Mouse (Mus musculus): ENCODE results near the gene Crygb. TPM values are rescaled to one million over a fixed set of nuclear protein-coding genes. Genes with fewer than 3 reads are reported as not detected.

Crygb gene
- polyA plus RNA-seq (2012; fragmentation: generic; extraction: Trizol), result not detected

- no peak within 1 kb of the TSS for H3K4me2 ChIP-seq (ENCODE audit: low read depth)
- H3K79me2 ChIP-seq (ENCODE audit: control insufficient read depth, insufficient read depth), result no peaks in the 10 kb centered on the region
- no peaks in the 10 kb centered on the region for H3K36me3 ChIP-seq (ENCODE audit: control insufficient read depth, insufficient read depth)
- no peak for TF ChIP-seq E2F4 (IDR thresholded peaks at IDR 0.05; ENCODE audit: insufficient read depth)
- no peak for TF ChIP-seq POLR2A (IDR thresholded peaks at IDR 0.05; ENCODE audit: insufficient read length, low read depth)
- TF ChIP-seq MYOG (IDR thresholded peaks at IDR 0.05; ENCODE audit: control insufficient read depth in 1 of 3, insufficient read depth in 1 of 3, insufficient read length in 2 of 3, low read depth in 2 of 3), result no peak
- no peak for TF ChIP-seq TCF12 (IDR thresholded peaks at IDR 0.05; ENCODE audit: insufficient read depth, poor library complexity, severe bottlenecking)
- TF ChIP-seq USF1 (IDR thresholded peaks at IDR 0.05; ENCODE audit: low read depth), result no peak
- no peak for TF ChIP-seq MYOD1 (IDR thresholded peaks at IDR 0.05; ENCODE audit: control insufficient read depth in 1 of 3, insufficient read length in 2 of 3, low read depth in 2 of 3)
- no peak for TF ChIP-seq TCF3 (IDR thresholded peaks at IDR 0.05; ENCODE audit: insufficient read length, low read depth)
- no peak for TF ChIP-seq CEBPB (IDR thresholded peaks at IDR 0.05; ENCODE audit: insufficient read depth, poor library complexity, severe bottlenecking)
- no peak for TF ChIP-seq SRF (IDR thresholded peaks at IDR 0.05; ENCODE audit: control insufficient read depth, insufficient read length, low read depth)
- TF ChIP-seq MAX (IDR thresholded peaks at IDR 0.05; ENCODE audit: low read depth), result no peak
- TF ChIP-seq POLR2AphosphoS2 (IDR thresholded peaks at IDR 0.05; ENCODE audit: insufficient read length, low read depth), result no peak
- no peak for TF ChIP-seq REST (IDR thresholded peaks at IDR 0.05; ENCODE audit: insufficient read depth, insufficient read length)
- H3ac ChIP-seq (ENCODE audit: control insufficient read depth, insufficient read length), result no peak within 1 kb of the TSS
- no peaks in the 10 kb centered on the region for H3K27me3 ChIP-seq (ENCODE audit: control insufficient read depth, insufficient read depth, insufficient read length)
- no peak within 1 kb of the TSS for H3K4me3 ChIP-seq
Measured at GRCm38 (mm10) chr1:65082188-65082587, at the start of gene Crygb. TSS of gene Crygb (minus strand) at chr1:65082288.

GRCm38 (mm10) chr1:65131671-65132070 is 49.6 kb upstream of the Crygb start:
- Histone ChIP-seq H3K36me3 (ENCODE audit: control insufficient read depth, insufficient read depth) (no peaks in the 10 kb centered on the region), H3K4me3 (no peak overlapping the region), H3K27me3 (ENCODE audit: control insufficient read depth, insufficient read depth, insufficient read length) (no peaks in the 10 kb centered on the region), H3K79me2 (ENCODE audit: control insufficient read depth, insufficient read depth) (no peaks in the 10 kb centered on the region), H3K4me2 (ENCODE audit: low read depth) (no peak overlapping the region), H3ac (ENCODE audit: control insufficient read depth, insufficient read length) (no peak overlapping the region)
- TF ChIP-seq REST (IDR thresholded peaks at IDR 0.05; ENCODE audit: insufficient read depth, insufficient read length) (no peak), POLR2AphosphoS2 (IDR thresholded peaks at IDR 0.05; ENCODE audit: insufficient read length, low read depth) (no peak), TCF12 (IDR thresholded peaks at IDR 0.05; ENCODE audit: insufficient read depth, poor library complexity, severe bottlenecking) (no peak), SRF (IDR thresholded peaks at IDR 0.05; ENCODE audit: control insufficient read depth, insufficient read length, low read depth) (no peak), TCF3 (IDR thresholded peaks at IDR 0.05; ENCODE audit: insufficient read length, low read depth) (no peak), E2F4 (IDR thresholded peaks at IDR 0.05; ENCODE audit: insufficient read depth) (no peak), MYOD1 (IDR thresholded peaks at IDR 0.05; ENCODE audit: control insufficient read depth in 1 of 3, insufficient read length in 2 of 3, low read depth in 2 of 3) (no peak), USF1 (IDR thresholded peaks at IDR 0.05; ENCODE audit: low read depth) (no peak), MYOG (IDR thresholded peaks at IDR 0.05; ENCODE audit: control insufficient read depth in 1 of 3, insufficient read depth in 1 of 3, insufficient read length in 2 of 3, low read depth in 2 of 3) (no peak), POLR2A (IDR thresholded peaks at IDR 0.05; ENCODE audit: insufficient read length, low read depth) (no peak), CEBPB (IDR thresholded peaks at IDR 0.05; ENCODE audit: insufficient read depth, poor library complexity, severe bottlenecking) (no peak), MAX (IDR thresholded peaks at IDR 0.05; ENCODE audit: low read depth) (no peak)

GRCm38 (mm10) chr1:65130226-65130625 is 48.1 kb upstream of the Crygb start:
- H3K4me2 ChIP-seq (ENCODE audit: low read depth), result no peak overlapping the region
- no peak overlapping the region for H3ac ChIP-seq (ENCODE audit: control insufficient read depth, insufficient read length)
- no peaks in the 10 kb centered on the region for H3K36me3 ChIP-seq (ENCODE audit: control insufficient read depth, insufficient read depth)
- no peak overlapping the region for H3K4me3 ChIP-seq
- H3K27me3 ChIP-seq (ENCODE audit: control insufficient read depth, insufficient read depth, insufficient read length), result no peaks in the 10 kb centered on the region
- TF ChIP-seq USF1 (IDR thresholded peaks at IDR 0.05; ENCODE audit: low read depth), result no peak
- TF ChIP-seq TCF12 (IDR thresholded peaks at IDR 0.05; ENCODE audit: insufficient read depth, poor library complexity, severe bottlenecking), result no peak
- TF ChIP-seq TCF3 (IDR thresholded peaks at IDR 0.05; ENCODE audit: insufficient read length, low read depth), result no peak
- no peak for TF ChIP-seq MYOD1 (IDR thresholded peaks at IDR 0.05; ENCODE audit: control insufficient read depth in 1 of 3, insufficient read length in 2 of 3, low read depth in 2 of 3)
- TF ChIP-seq REST (IDR thresholded peaks at IDR 0.05; ENCODE audit: insufficient read depth, insufficient read length), result no peak
- TF ChIP-seq E2F4 (IDR thresholded peaks at IDR 0.05; ENCODE audit: insufficient read depth), result no peak
- no peak for TF ChIP-seq POLR2AphosphoS2 (IDR thresholded peaks at IDR 0.05; ENCODE audit: insufficient read length, low read depth)
- no peak for TF ChIP-seq CEBPB (IDR thresholded peaks at IDR 0.05; ENCODE audit: insufficient read depth, poor library complexity, severe bottlenecking)
- no peak for TF ChIP-seq MYOG (IDR thresholded peaks at IDR 0.05; ENCODE audit: control insufficient read depth in 1 of 3, insufficient read depth in 1 of 3, insufficient read length in 2 of 3, low read depth in 2 of 3)
- no peak for TF ChIP-seq MAX (IDR thresholded peaks at IDR 0.05; ENCODE audit: low read depth)
- TF ChIP-seq SRF (IDR thresholded peaks at IDR 0.05; ENCODE audit: control insufficient read depth, insufficient read length, low read depth), result no peak
- TF ChIP-seq POLR2A (IDR thresholded peaks at IDR 0.05; ENCODE audit: insufficient read length, low read depth), result no peak
- no peaks in the 10 kb centered on the region for H3K79me2 ChIP-seq (ENCODE audit: control insufficient read depth, insufficient read depth)

- H3K4me2 ChIP-seq (ENCODE audit: low read depth), result no peak overlapping the region
- TF ChIP-seq CEBPB (IDR thresholded peaks at IDR 0.05; ENCODE audit: insufficient read depth, poor library complexity, severe bottlenecking), result no peak
- no peak for TF ChIP-seq SRF (IDR thresholded peaks at IDR 0.05; ENCODE audit: control insufficient read depth, insufficient read length, low read depth)
- TF ChIP-seq POLR2AphosphoS2 (IDR thresholded peaks at IDR 0.05; ENCODE audit: insufficient read length, low read depth), result no peak
- no peak for TF ChIP-seq TCF3 (IDR thresholded peaks at IDR 0.05; ENCODE audit: insufficient read length, low read depth)
- TF ChIP-seq USF1 (IDR thresholded peaks at IDR 0.05; ENCODE audit: low read depth), result no peak
- TF ChIP-seq POLR2A (IDR thresholded peaks at IDR 0.05; ENCODE audit: insufficient read length, low read depth), result no peak
- no peak for TF ChIP-seq MYOD1 (IDR thresholded peaks at IDR 0.05; ENCODE audit: control insufficient read depth in 1 of 3, insufficient read length in 2 of 3, low read depth in 2 of 3)
- no peak for TF ChIP-seq MAX (IDR thresholded peaks at IDR 0.05; ENCODE audit: low read depth)
- H3K36me3 ChIP-seq (ENCODE audit: control insufficient read depth, insufficient read depth), result no peaks in the 10 kb centered on the region
Measured at GRCm38 (mm10) chr1:65129634-65130180, 47.6 kb upstream of the Crygb start.

More at GRCm38 (mm10) chr1:65129634-65130180, 47.6 kb upstream of the Crygb start:
- H3K27me3 ChIP-seq (ENCODE audit: control insufficient read depth, insufficient read depth, insufficient read length), result no peaks in the 10 kb centered on the region
- no peaks in the 10 kb centered on the region for H3K79me2 ChIP-seq (ENCODE audit: control insufficient read depth, insufficient read depth)
- no peak overlapping the region for H3K4me3 ChIP-seq
- H3ac ChIP-seq (ENCODE audit: control insufficient read depth, insufficient read length), result no peak overlapping the region
